Mouse (Mus musculus) Patski (cell line): ENCODE data around the gene Gtpbp1. TPM values are rescaled to one million over a fixed set of nuclear protein-coding genes. Genes with fewer than 3 reads are reported as not detected.

Experiments used
- ATAC-seq: fragments of 100-300 bp; one replicate; pipeline ENCODE4 v1.8.0; 2021
- CTCF ChIA-PET: fragments of 350-600 bp; sonication (Branson Sonifier 250); formaldehyde crosslinking; loops from one replicate; lab custom pipeline; 2022; ENCODE audit warnings: inconsistent platforms; lab: Charles Lee
- POLR2A ChIA-PET: fragments of 350-600 bp; sonication (Branson Sonifier 250); formaldehyde crosslinking; loops from one replicate; lab custom pipeline; 2022; ENCODE audit warnings: antibody characterized with exemption, inconsistent platforms; lab: Charles Lee
- DNase-seq: peaks from one replicate; pipeline ENCODE4 v3.0.0-alpha.2; 2011; ENCODE audit warnings: low read depth, low spot score
- H3K27me3 ChIP-seq: fragments of 371-371 bp; one replicate; pipeline ENCODE4 v1.5.1; 2021
- CTCF ChIP-seq: fragments of 100-300 bp; IDR thresholded peaks from one replicate; pipeline ENCODE4 v1.5.1; 2021
- in situ Hi-C: fragments of 300-500 bp; cut with MboI; formaldehyde crosslinking; loops from 3 replicates; pipeline ENCODE4 v1.11.1; 2018; ENCODE audit warnings: low pct_unique_long_range_greater_than_20kb, mixed read lengths
- polyA plus RNA-seq: library from polyadenylated mRNA; unstranded; gene quantifications from one replicate; pipeline ENCODE4 v1.2.3, GENCODE M21; 2021

The Gtpbp1 gene
- 33.4 TPM for polyA plus RNA-seq

- peak; percentile 100 for DNase-seq
- no peak for TF ChIP-seq CTCF
- in situ Hi-C loops: no loop called here
- H3K27me3 ChIP-seq: no peaks in the 10 kb centered on the region
- ATAC-seq: peak; percentile 89
- CTCF ChIA-PET: no interaction called here
- POLR2A ChIA-PET: no interaction called here
Measured at GRCm38 (mm10) chr15:79690426-79691022, at the start of gene Gtpbp1. Gene Gtpbp1 (plus strand): TSS chr15:79690845.

- ATAC-seq: no peak
- in situ Hi-C loops: no loop called here
- no peak for TF ChIP-seq CTCF
- POLR2A ChIA-PET: interaction anchor here (0.9 kb wide), 1 partner anchor 18 kb away, joined by 4 read pairs; no protein-coding TSS in a partner anchor
- CTCF ChIA-PET: no interaction called here
- H3K27me3 ChIP-seq: no peaks in the 10 kb centered on the region
- no peak for DNase-seq
Measured at GRCm38 (mm10) chr15:79641135-79641817, 49.4 kb upstream of the Gtpbp1 start.

GRCm38 (mm10) chr15:79645483-79645882, 45.2 kb upstream of the Gtpbp1 start:
- TF ChIP-seq CTCF: no peak
- H3K27me3 ChIP-seq: no peaks in the 10 kb centered on the region
- CTCF ChIA-PET: no interaction called here
- in situ Hi-C loops: no loop called here
- DNase-seq (no peak), ATAC-seq (no peak)
- POLR2A ChIA-PET: no interaction called here

- DNase-seq: no peak
- in situ Hi-C loops: no loop called here
- CTCF ChIA-PET: no interaction called here
- POLR2A ChIA-PET: no interaction called here
- no peak for TF ChIP-seq CTCF
- ATAC-seq: no peak
- no peaks in the 10 kb centered on the region for H3K27me3 ChIP-seq
Measured at GRCm38 (mm10) chr15:79648130-79648529, 42.5 kb upstream of the Gtpbp1 start.

GRCm38 (mm10) chr15:79650569-79650968, 40.1 kb upstream of the Gtpbp1 start:
- ATAC-seq (no peak), DNase-seq (no peak)
- TF ChIP-seq CTCF: no peak
- ChIA-PET CTCF (interaction anchor here (1.0 to 1.9 kb wide), 3 partner anchors 8 to 21 kb away, joined by 3 to 6 read pairs (median 3); no protein-coding TSS in a partner anchor), POLR2A (no interaction called here)
- H3K27me3 ChIP-seq: no peaks in the 10 kb centered on the region
- in situ Hi-C loops: no loop called here

GRCm38 (mm10) chr15:79651481-79651880, 39.2 kb upstream of the Gtpbp1 start:
- in situ Hi-C loops: no loop called here
- ChIA-PET POLR2A (interaction anchor here (0.6 kb wide), 1 partner anchor 109 kb away, joined by 5 read pairs; no protein-coding TSS in a partner anchor), CTCF (interaction anchor here (1.2 to 1.9 kb wide), 2 partner anchors 12 to 22 kb away, joined by 3 to 6 read pairs; no protein-coding TSS in a partner anchor)
- ATAC-seq (no peak), DNase-seq (no peak)
- H3K27me3 ChIP-seq: no peaks in the 10 kb centered on the region
- peak; percentile 77 for TF ChIP-seq CTCF

GRCm38 (mm10) chr15:79656451-79656850, 34.2 kb upstream of the Gtpbp1 start:
- ChIA-PET POLR2A (no interaction called here), CTCF (interaction anchor here (1.1 kb wide), 1 partner anchor 58 kb away, joined by 3 read pairs; no protein-coding TSS in a partner anchor)
- no peaks in the 10 kb centered on the region for H3K27me3 ChIP-seq
- TF ChIP-seq CTCF: no peak
- DNase-seq (no peak), ATAC-seq (no peak)
- in situ Hi-C loops: loop anchor here (5.0 kb wide), 1 partner anchor 434 kb away; no protein-coding TSS in a partner anchor

GRCm38 (mm10) chr15:79657837-79658530, 32.7 kb upstream of the Gtpbp1 start:
- ChIA-PET POLR2A (interaction anchor here (0.7 to 1.7 kb wide), 3 partner anchors 28 to 115 kb away, joined by 3 to 8 read pairs (median 4); no protein-coding TSS in a partner anchor), CTCF (interaction anchor here (0.8 to 2.3 kb wide), 6 partner anchors 8 to 26 kb away, joined by 3 to 9 read pairs (median 4); partner anchors contain the start of gene Tomm22)
- H3K27me3 ChIP-seq: no peaks in the 10 kb centered on the region
- ATAC-seq (peak; percentile 15), DNase-seq (no peak)
- in situ Hi-C loops: loop anchor here (5.0 kb wide), 1 partner anchor 436 kb away; no protein-coding TSS in a partner anchor
- peak; percentile 87 for TF ChIP-seq CTCF

- CTCF ChIA-PET: interaction anchor here (0.8 to 2.3 kb wide), 8 partner anchors 9 to 416 kb away, joined by 3 to 9 read pairs (median 3); partner anchors contain the start of gene Tomm22
- POLR2A ChIA-PET: interaction anchor here (1.3 to 1.7 kb wide), 3 partner anchors 24 to 67 kb away, joined by 4 to 8 read pairs (median 4); no protein-coding TSS in a partner anchor
Measured at GRCm38 (mm10) chr15:79658531-79659375, 31.9 kb upstream of the Gtpbp1 start, which contains the start of the genes Fam227a and Cby1. Gene Fam227a (minus strand): TSS chr15:79658956. Gene Cby1 (plus strand): TSS chr15:79659199.

More at GRCm38 (mm10) chr15:79658531-79659375, 31.9 kb upstream of the Gtpbp1 start, which contains the start of the genes Fam227a and Cby1:
- in situ Hi-C loops: loop anchor here (5.0 kb wide), 1 partner anchor 436 kb away; no protein-coding TSS in a partner anchor
- TF ChIP-seq CTCF: no peak
- no peaks in the 10 kb centered on the region for H3K27me3 ChIP-seq
- peak; percentile 67 for ATAC-seq
- DNase-seq: peak; percentile 69
